Mouse (Mus musculus) heart, embryonic 10.5 days (tissue): Measurements from ENCODE around the gene Ift81. TPM values are rescaled to one million over a fixed set of nuclear protein-coding genes. Genes with fewer than 3 reads are reported as not detected.

Source experiments
- DNase-seq: peaks from one replicate; pipeline ENCODE4 v3.0.0-alpha.2; 2017; ENCODE audit warnings: low spot score
- H3K27ac ChIP-seq: fragments of 300-500 bp; sonication (generic); 2 replicates; pipeline ENCODE4 v1.5.1; 2016; ENCODE audit warnings: mild to moderate bottlenecking
- H3K27me3 ChIP-seq: fragments of 300-500 bp; sonication (generic); 2 replicates; pipeline ENCODE4 v1.6.1; 2016; ENCODE audit warnings: mild to moderate bottlenecking; ENCODE audit not compliant: poor library complexity, insufficient read depth, severe bottlenecking
- H3K36me3 ChIP-seq: fragments of 300-500 bp; sonication (generic); 2 replicates; pipeline ENCODE4 v1.6.1; 2016; ENCODE audit warnings: mild to moderate bottlenecking, moderate library complexity
- H3K4me1 ChIP-seq: fragments of 300-500 bp; sonication (generic); 2 replicates; pipeline ENCODE4 v1.6.1; 2016; ENCODE audit warnings: mild to moderate bottlenecking
- H3K4me3 ChIP-seq: fragments of 300-500 bp; sonication (generic); 2 replicates; pipeline ENCODE4 v1.5.1; 2016; ENCODE audit warnings: mild to moderate bottlenecking, moderate library complexity
- H3K9me3 ChIP-seq: fragments of 300-500 bp; sonication (generic); 2 replicates; pipeline ENCODE4 v1.6.1; 2016; ENCODE audit warnings: mild to moderate bottlenecking, moderate library complexity
- WGBS: fragments of 180-500 bp; shearing (Covaris S2); methylation state at CpG from one replicate; pipeline ENCODE4 v1.1.7; 2016; 5-methylcytosine and 5-hydroxymethylcytosine counted together
- polyA plus RNA-seq: library from polyadenylated mRNA; unstranded; fragments of >200 nt; fragmentation: Nextera tagmentation; extraction: Ambion mirVana; gene quantifications from 2 replicates; pipeline ENCODE4 v1.2.1, GENCODE M21; 2016

The Ift81 gene
- polyA plus RNA-seq, 1 experiment from 2014 or later, result 35.2 TPM

- WGBS, result 85% methylated on average over 5 of the region's 5 CpGs
- Histone ChIP-seq H3K4me3 (no peak overlapping the region), H3K4me1 (peaks cover 54% of the 10 kb centered on the region), H3K9me3 (no peaks in the 10 kb centered on the region), H3K27me3 (no peaks in the 10 kb centered on the region), H3K27ac (peak overlapping the region; percentile 92), H3K36me3 (no peaks in the 10 kb centered on the region)
- no peak for DNase-seq
These were observed 8.2 kb upstream of the Ift81 start for GRCm38 (mm10) chr5:122622526-122622925.

GRCm38 (mm10) chr5:122621376-122621886, 7.1 kb upstream of the Ift81 start:
- H3K4me1 ChIP-seq, result peaks cover 47% of the 10 kb centered on the region
- H3K4me3 ChIP-seq, result peak overlapping the region; percentile 3; the same call in 1 of the 2 replicates
- WGBS, result 6% methylated on average over 7 of the region's 7 CpGs

GRCm38 (mm10) chr5:122619686-122620296, 5.5 kb upstream of the Ift81 start:
- Histone ChIP-seq H3K4me1 (peaks cover 42% of the 10 kb centered on the region), H3K9me3 (no peaks in the 10 kb centered on the region), H3K4me3 (no peak overlapping the region), H3K36me3 (no peaks in the 10 kb centered on the region), H3K27ac (peak overlapping the region; percentile 92), H3K27me3 (no peaks in the 10 kb centered on the region)
- DNase-seq, result no peak
- WGBS, result 66% methylated on average over 9 of the region's 9 CpGs

More at GRCm38 (mm10) chr5:122621376-122621886, 7.1 kb upstream of the Ift81 start:
- Histone ChIP-seq H3K36me3 (no peaks in the 10 kb centered on the region), H3K27me3 (no peaks in the 10 kb centered on the region), H3K9me3 (no peaks in the 10 kb centered on the region), H3K27ac (peak overlapping the region; percentile 92)
- peak; percentile 94 for DNase-seq

- no peaks in the 10 kb centered on the region for H3K36me3 ChIP-seq
- no peak for DNase-seq
- no peaks in the 10 kb centered on the region for H3K27me3 ChIP-seq
- no peak overlapping the region for H3K4me3 ChIP-seq
- peaks cover 48% of the 10 kb centered on the region for H3K4me1 ChIP-seq
- 59% methylated on average over 5 of the region's 5 CpGs for WGBS
- peak overlapping the region; percentile 92; the same call in 1 of the 2 replicates for H3K27ac ChIP-seq
- H3K9me3 ChIP-seq, result no peaks in the 10 kb centered on the region
These were observed 3.4 kb upstream of the Ift81 start for GRCm38 (mm10) chr5:122617718-122618117.

- peak overlapping the region; percentile 71 for H3K27ac ChIP-seq
- 62% methylated on average over 5 of the region's 5 CpGs for WGBS
- no peak overlapping the region for H3K4me3 ChIP-seq
- peaks cover 25% of the 10 kb centered on the region for H3K36me3 ChIP-seq
- no peaks in the 10 kb centered on the region for H3K9me3 ChIP-seq
- H3K27me3 ChIP-seq, result no peaks in the 10 kb centered on the region
- peaks cover 18% of the 10 kb centered on the region; the same call in 1 of the 2 replicates for H3K4me1 ChIP-seq
- no peak for DNase-seq
These were observed 2.7 kb downstream of the Ift81 start for GRCm38 (mm10) chr5:122611651-122612050.

- no peak for DNase-seq
- no peaks in the 10 kb centered on the region for H3K9me3 ChIP-seq
- WGBS, result 67% methylated on average over 2 of the region's 2 CpGs
- no peaks in the 10 kb centered on the region for H3K27me3 ChIP-seq
- peaks cover 62% of the 10 kb centered on the region for H3K36me3 ChIP-seq
- no peak overlapping the region for H3K4me3 ChIP-seq
- peaks cover 14% of the 10 kb centered on the region for H3K4me1 ChIP-seq
- peak overlapping the region; percentile 64; the same call in 1 of the 2 replicates for H3K27ac ChIP-seq
These were observed 9.4 kb downstream of the Ift81 start for GRCm38 (mm10) chr5:122604894-122605293.

GRCm38 (mm10) chr5:122602233-122602632, 12.1 kb downstream of the Ift81 start:
- WGBS, result 43% methylated on average over 11 of the region's 11 CpGs
- Histone ChIP-seq H3K4me1 (peaks cover 14% of the 10 kb centered on the region), H3K9me3 (no peaks in the 10 kb centered on the region), H3K27ac (peak overlapping the region; percentile 77), H3K4me3 (no peak overlapping the region), H3K36me3 (peaks cover 67% of the 10 kb centered on the region), H3K27me3 (no peaks in the 10 kb centered on the region)
- peak; percentile 85 for DNase-seq

- WGBS, result 85% methylated on average over 4 of the region's 4 CpGs
These were observed 18.8 kb downstream of the Ift81 start for GRCm38 (mm10) chr5:122595470-122595869.

GRCm38 (mm10) chr5:122589891-122590290, 24.4 kb downstream of the Ift81 start:
- H3K27me3 ChIP-seq, result no peaks in the 10 kb centered on the region
- H3K4me3 ChIP-seq, result no peak overlapping the region
- H3K4me1 ChIP-seq, result 0 out of 2 replicates have a peak, but pooled peaks cover 14% of the 10 kb centered on the region
- 0 out of 2 replicates have a peak overlapping the region, but pooled peaks have one; percentile 36 for H3K27ac ChIP-seq
- H3K9me3 ChIP-seq, result no peaks in the 10 kb centered on the region
- WGBS, result 77% methylated on average over 4 of the region's 4 CpGs
- no peak for DNase-seq
- peaks cover 48% of the 10 kb centered on the region for H3K36me3 ChIP-seq

More at GRCm38 (mm10) chr5:122595470-122595869, 18.8 kb downstream of the Ift81 start:
- Histone ChIP-seq H3K4me1 (no peaks in the 10 kb centered on the region), H3K27me3 (no peaks in the 10 kb centered on the region), H3K36me3 (peaks cover 70% of the 10 kb centered on the region), H3K9me3 (no peaks in the 10 kb centered on the region), H3K27ac (no peak overlapping the region), H3K4me3 (no peak overlapping the region)
- DNase-seq, result no peak

- H3K27ac ChIP-seq, result no peak overlapping the region
- H3K9me3 ChIP-seq, result no peaks in the 10 kb centered on the region
- H3K27me3 ChIP-seq, result no peaks in the 10 kb centered on the region
- H3K36me3 ChIP-seq, result peaks cover 38% of the 10 kb centered on the region
- WGBS, result 77% methylated on average over 9 of the region's 9 CpGs
- 0 out of 2 replicates have a peak, but pooled peaks cover 14% of the 10 kb centered on the region for H3K4me1 ChIP-seq
- DNase-seq, result no peak
- H3K4me3 ChIP-seq, result no peak overlapping the region
These were observed 28.8 kb downstream of the Ift81 start for GRCm38 (mm10) chr5:122585546-122585945.

- WGBS, result 92% methylated on average over 5 of the region's 5 CpGs
- no peak for DNase-seq
- Histone ChIP-seq H3K9me3 (no peaks in the 10 kb centered on the region), H3K27ac (no peak overlapping the region), H3K4me1 (0 out of 2 replicates have a peak, but pooled peaks cover 14% of the 10 kb centered on the region), H3K4me3 (no peak overlapping the region), H3K36me3 (peaks cover 38% of the 10 kb centered on the region), H3K27me3 (no peaks in the 10 kb centered on the region)
These were observed 30.2 kb downstream of the Ift81 start for GRCm38 (mm10) chr5:122584093-122584492.

GRCm38 (mm10) chr5:122576683-122577329, 37.5 kb downstream of the Ift81 start:
- no peaks in the 10 kb centered on the region for H3K9me3 ChIP-seq
- no peak overlapping the region for H3K4me3 ChIP-seq
- H3K27me3 ChIP-seq, result no peaks in the 10 kb centered on the region
- H3K4me1 ChIP-seq, result peaks cover 9% of the 10 kb centered on the region; the same call in 1 of the 2 replicates
- WGBS, result 70% methylated on average over 7 of the region's 7 CpGs
- DNase-seq, result no peak
- peak overlapping the region; percentile 16; the same call in 1 of the 2 replicates for H3K27ac ChIP-seq
- peaks cover 50% of the 10 kb centered on the region for H3K36me3 ChIP-seq

- Histone ChIP-seq H3K36me3 (peaks cover 27% of the 10 kb centered on the region), H3K9me3 (no peaks in the 10 kb centered on the region), H3K27ac (peak overlapping the region; percentile 69; the same call in 1 of the 2 replicates), H3K27me3 (no peaks in the 10 kb centered on the region), H3K4me3 (no peak overlapping the region), H3K4me1 (peaks cover 16% of the 10 kb centered on the region)
- no peak for DNase-seq
- 74% methylated on average over 5 of the region's 5 CpGs for WGBS
These were observed 42.3 kb downstream of the Ift81 start for GRCm38 (mm10) chr5:122572001-122572400.
